ENCODE assay signal across 9 mouse cellular contexts in the genomic region with DNA sequence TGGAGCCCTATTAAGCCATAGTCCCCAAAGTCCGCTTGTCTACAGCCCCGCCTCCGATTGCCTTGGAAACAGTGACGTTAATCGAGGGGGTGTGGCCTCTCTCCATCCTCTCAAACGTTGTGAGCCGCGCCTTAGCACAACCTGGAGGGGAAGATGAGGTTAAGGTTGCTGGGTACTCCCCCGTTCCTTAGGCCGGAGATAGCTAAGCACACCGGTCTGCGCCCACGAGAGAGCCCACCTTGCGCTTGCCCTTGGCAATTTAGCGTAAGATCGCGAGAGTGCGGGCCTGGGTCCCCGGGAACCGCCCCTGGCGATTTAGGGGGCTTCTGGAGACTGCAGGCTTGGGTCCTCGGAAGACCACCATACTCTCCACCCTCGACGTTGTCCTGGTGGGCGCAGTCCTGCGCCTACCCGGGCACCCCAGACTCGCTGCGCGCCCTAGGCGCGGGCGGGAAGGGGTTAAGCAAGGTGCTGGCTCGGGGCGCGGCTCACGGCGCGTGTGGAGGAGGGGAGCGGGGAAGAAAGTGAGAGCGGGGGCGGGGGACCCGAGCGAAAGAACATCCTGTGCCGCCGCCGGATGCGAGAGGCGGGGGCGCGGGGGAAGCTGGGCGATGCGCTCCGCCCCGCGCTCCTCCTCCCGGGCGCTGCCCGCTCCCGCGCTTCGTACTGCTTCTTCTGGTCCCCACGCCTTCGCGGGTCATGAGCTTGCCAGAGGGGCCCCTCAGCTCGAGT. TPM values are rescaled to one million over a fixed set of nuclear protein-coding genes. Genes with fewer than 3 reads are reported as not detected.
DNase-seq lines count a peak whose midpoint lies in the region; ATAC-seq and TF ChIP-seq lines count a peak whose summit lies in the region.
"Had no signal": no experiment of that assay in that cellular context is flagged by ENCODE, and none has a peak within 500 bp of the region (broad histone marks: within the 10 kb centered on the region; RNA-seq: fewer than 3 reads in every experiment).

No protein-coding gene starts in this region.

- H3K9ac ChIP-seq in CH12.LX (ENCODE audit: insufficient read depth, low read depth), result peak overlapping the region; percentile 65
- H3K9ac ChIP-seq in forebrain, embryonic 14.5 days (ENCODE audit: low read length), result peak overlapping the region; percentile 86
- H3K9ac ChIP-seq in liver, embryonic 16.5 days (ENCODE audit: low read depth, low read length), result peak overlapping the region; percentile 54
- H3K9ac ChIP-seq in neural tube, embryonic 12.5 days, result peak overlapping the region; percentile 77
- H3K9ac ChIP-seq in stomach, postnatal 0 days (ENCODE audit: low read length), result peak overlapping the region; percentile 83

- peak overlapping the region; percentile 53 for H3K4me2 ChIP-seq in CH12.LX (ENCODE audit: insufficient read depth, low read depth, poor library complexity, severe bottlenecking)
- peak overlapping the region; percentile 92 for H3K4me2 ChIP-seq in forebrain, embryonic 14.5 days (ENCODE audit: low read length)
- peak overlapping the region; percentile 70 for H3K4me2 ChIP-seq in liver, embryonic 16.5 days (ENCODE audit: low read depth, low read length)
- peak overlapping the region; percentile 96 for H3K4me2 ChIP-seq in neural tube, embryonic 12.5 days (replicated peaks)
- peak overlapping the region; percentile 97 for H3K4me2 ChIP-seq in stomach, postnatal 0 days (replicated peaks; ENCODE audit: low read depth)

- in situ Hi-C loops in CH12.LX (cut with MboI; ENCODE audit: low pct_ligation_motif_present, low pct_unique_long_range_greater_than_20kb, low sequenced_read_pairs), result loop anchor here (5.0 to 25.0 kb wide), 3 partner anchors 45 to 310 kb away; partner anchors contain the start of gene Def6

- ATAC-seq in forebrain, embryonic 14.5 days, result peak; percentile 84
- ATAC-seq in liver, embryonic 16.5 days (ENCODE audit: low read depth), result peak; percentile 79
- peak; percentile 74 for ATAC-seq in neural tube, embryonic 12.5 days (ENCODE audit: low FRiP score, low read depth)
- ATAC-seq in stomach, postnatal 0 days (ENCODE audit: low FRiP score, low TSS enrichment), result peak; percentile 77

- H3K9me3 ChIP-seq in CH12.LX (replicated peaks; ENCODE audit: low read length), result no peaks in the 10 kb centered on the region
- H3K9me3 ChIP-seq in forebrain, embryonic 14.5 days (replicated peaks; ENCODE audit: control insufficient read depth, low read length), result no peaks in the 10 kb centered on the region
- H3K9me3 ChIP-seq in liver, embryonic 16.5 days (replicated peaks; ENCODE audit: control insufficient read depth, low read length), result no peaks in the 10 kb centered on the region
- H3K9me3 ChIP-seq in neural tube, embryonic 12.5 days, result no peaks in the 10 kb centered on the region
- H3K9me3 ChIP-seq in stomach, postnatal 0 days (ENCODE audit: control insufficient read depth, low read length), result no peaks in the 10 kb centered on the region

- H3K4me1 ChIP-seq in CH12.LX (ENCODE audit: control insufficient read depth in 1 of 2, insufficient read depth in 2 of 2), result peaks cover 20 to 58% of the 10 kb centered on the region in 2 experiments
- peaks cover 11% of the 10 kb centered on the region for H3K4me1 ChIP-seq in forebrain, embryonic 14.5 days (ENCODE audit: control insufficient read depth, insufficient read depth, low read length)
- H3K4me1 ChIP-seq in liver, embryonic 16.5 days (ENCODE audit: control insufficient read depth, low read depth, low read length), result peaks cover 17% of the 10 kb centered on the region
- peaks cover 17% of the 10 kb centered on the region for H3K4me1 ChIP-seq in neural tube, embryonic 12.5 days
- H3K4me1 ChIP-seq in stomach, postnatal 0 days (replicated peaks; ENCODE audit: control insufficient read depth, insufficient read depth), result peaks cover 19% of the 10 kb centered on the region

- TF ChIP-seq CTCF in CH12.LX (conservative IDR thresholded peaks at IDR 0.05 in 1 of 2, IDR thresholded peaks at IDR 0.05 in 1 of 2; ENCODE audit: low read depth in 2 of 2, low read length in 2 of 2), result no peak
- TF ChIP-seq CTCF in stomach, postnatal 0 days (IDR thresholded peaks at IDR 0.05; ENCODE audit: low read depth), result peak; percentile 20; the same call in 1 of the 2 replicates

- intact Hi-C loops in heart, postnatal 14 days (cut with DNase I), result loop anchor here (2.0 to 5.0 kb wide), 2 partner anchors 38 to 195 kb away; partner anchors contain the start of gene Rpl10a

- peak overlapping the region; percentile 31 for H3K27ac ChIP-seq in CH12.LX (ENCODE audit: insufficient read depth, low read depth)
- peak overlapping the region; percentile 88 for H3K27ac ChIP-seq in forebrain, embryonic 14.5 days (ENCODE audit: low read depth, low read length)
- H3K27ac ChIP-seq in liver, embryonic 16.5 days (ENCODE audit: low read length), result peak overlapping the region; percentile 78
- H3K27ac ChIP-seq in neural tube, embryonic 12.5 days, result peak overlapping the region; percentile 50; the same call in 1 of the 2 replicates
- H3K27ac ChIP-seq in stomach, postnatal 0 days (replicated peaks), result peak overlapping the region; percentile 97

- peaks cover 13% of the 10 kb centered on the region for H3K27me3 ChIP-seq in CH12.LX (replicated peaks)
- H3K27me3 ChIP-seq in forebrain, embryonic 14.5 days (replicated peaks; ENCODE audit: control insufficient read depth, insufficient read depth, low read length), result 0 out of 2 replicates have a peak, but pooled peaks cover 5% of the 10 kb centered on the region
- peaks cover 26% of the 10 kb centered on the region for H3K27me3 ChIP-seq in liver, embryonic 16.5 days (ENCODE audit: control insufficient read depth, insufficient read depth, low read depth, low read length)
- peaks cover 37% of the 10 kb centered on the region for H3K27me3 ChIP-seq in neural tube, embryonic 12.5 days (replicated peaks)
- no peaks in the 10 kb centered on the region for H3K27me3 ChIP-seq in stomach, postnatal 0 days (ENCODE audit: control insufficient read depth, insufficient read depth, low read length)

- no peak for TF ChIP-seq EP300 in CH12.LX (IDR thresholded peaks at IDR 0.05; ENCODE audit: low read length)
- TF ChIP-seq EP300 in stomach, postnatal 0 days (optimal IDR thresholded peaks at IDR 0.05), result peak; percentile 92

- WGBS in forebrain, embryonic 14.5 days, result under 1% methylated on average over 52 of the region's 66 CpGs
- WGBS in large intestine, adult 2 months, result under 1% methylated on average over 64 of the region's 66 CpGs
- WGBS in liver, embryonic 16.5 days (ENCODE audit: insufficient replicate concordance), result under 1% methylated on average over 64 of the region's 66 CpGs
- WGBS in neural tube, embryonic 12.5 days, result under 1% methylated on average over 62 of the region's 66 CpGs
- under 1% methylated on average over 43 of the region's 66 CpGs for WGBS in stomach, postnatal 0 days

- DNase-seq in CH12.LX (ENCODE audit: extremely low read depth), result peak; percentile 92
- peak; percentile 47 for DNase-seq in c-Kit-positive CD71-positive TER-119-negative erythroid progenitor cells, embryonic 14.5 days (ENCODE audit: low read depth)
- DNase-seq in forebrain, embryonic 14.5 days (ENCODE audit: low spot score), result peak; percentile 95
- peak; percentile 91 to 98 for DNase-seq in heart, postnatal 14 days
- DNase-seq in large intestine, adult 2 months (ENCODE audit: low read depth, low spot score), result peak; percentile 93
- peak; percentile 92 for DNase-seq in stomach, postnatal 0 days (ENCODE audit: low spot score)

- peak overlapping the region; percentile 65 to 70 (median 70) for H3K4me3 ChIP-seq in CH12.LX (replicated peaks in 1 of 3; ENCODE audit: low read depth in 2 of 3, low read length in 2 of 3, poor library complexity in 1 of 3)
- peak overlapping the region; percentile 74 for H3K4me3 ChIP-seq in forebrain, embryonic 14.5 days (ENCODE audit: low read depth, low read length)
- peak overlapping the region; percentile 61 for H3K4me3 ChIP-seq in liver, embryonic 16.5 days (ENCODE audit: low read depth, low read length)
- peak overlapping the region; percentile 66 for H3K4me3 ChIP-seq in neural tube, embryonic 12.5 days
- H3K4me3 ChIP-seq in stomach, postnatal 0 days (ENCODE audit: low read depth, low read length), result peak overlapping the region; percentile 61

- no peak; the same call in 1 of the 2 replicates for TF ChIP-seq RAD21 in CH12.LX (IDR thresholded peaks at IDR 0.05; ENCODE audit: low read depth, low read length)

- dilution Hi-C loops in CH12.LX (cut with MboI; ENCODE audit: extremely low pct_ligation_motif_present, extremely low pct_unique_long_range_greater_than_20kb, low sequenced_read_pairs), result no loop called here

- H3K36me3 ChIP-seq in CH12.LX (replicated peaks in 1 of 2; ENCODE audit: control insufficient read depth in 1 of 2, insufficient read depth in 1 of 2, low read length in 1 of 2), result peaks cover 0 to 2% of the 10 kb centered on the region in 2 experiments
- no peaks in the 10 kb centered on the region for H3K36me3 ChIP-seq in forebrain, embryonic 14.5 days (ENCODE audit: control insufficient read depth, insufficient read depth, low read length)
- H3K36me3 ChIP-seq in liver, embryonic 16.5 days (ENCODE audit: control insufficient read depth, insufficient read depth), result no peaks in the 10 kb centered on the region
- H3K36me3 ChIP-seq in neural tube, embryonic 12.5 days, result no peaks in the 10 kb centered on the region
- H3K36me3 ChIP-seq in stomach, postnatal 0 days (ENCODE audit: control insufficient read depth, insufficient read depth, low read length), result no peaks in the 10 kb centered on the region

- peak; percentile 63 for TF ChIP-seq POLR2A in CH12.LX (IDR thresholded peaks at IDR 0.05; ENCODE audit: low read depth, low read length)

- H3K79me2 ChIP-seq in CH12.LX (replicated peaks; ENCODE audit: control insufficient read depth, extremely low read depth, insufficient read depth, poor library complexity, severe bottlenecking), result no peaks in the 10 kb centered on the region

RNA-seq across cellular contexts. Expression of gene Fkbp5, which starts 5.5 kb away (rescaled TPM):
- 14.4 and 17.5 TPM in 2 replicates for total RNA-seq in CH12.LX (2012; rRNA removed)
- total RNA-seq in CH12.LX (2014; rRNA removed), result 21.5 and 22.6 TPM in 2 replicates
- polyA plus RNA-seq in CH12.LX (2012; ENCODE audit: insufficient read length, low read depth), result 31.4 and 35.3 TPM in 2 replicates
- 11.7 and 11.9 TPM in 2 replicates for polyA plus RNA-seq in forebrain, embryonic 14.5 days (2014; fragmentation: Nextera tagmentation; extraction: Ambion mirVana)
- 10 to 100 TPM; 36.9 to 41.0 TPM for total RNA-seq in heart, postnatal 14 days (2021)
- polyA plus RNA-seq in large intestine, adult 2 months (2012; rRNA removed), result 12.8 and 17.9 TPM in 2 replicates
- polyA plus RNA-seq in liver, embryonic 16.5 days (2015; fragmentation: Nextera tagmentation; extraction: Ambion mirVana), result 18.9 and 21.5 TPM in 2 replicates
- polyA plus RNA-seq in neural tube, embryonic 12.5 days (2016; fragmentation: Nextera tagmentation; extraction: Ambion mirVana), result 34.1 and 35.1 TPM in 2 replicates
- polyA plus RNA-seq in stomach, postnatal 0 days (2015; fragmentation: Nextera tagmentation; extraction: Ambion mirVana), result 9.2 and 11.8 TPM in 2 replicates

RNA-seq across cellular contexts. Expression of gene Armc12, which starts 7.8 kb away (rescaled TPM):
- total RNA-seq in CH12.LX (2012; rRNA removed) (not detected in 2 replicates), CH12.LX (2014; rRNA removed) (not detected in 2 replicates)
- polyA plus RNA-seq in CH12.LX (2012; ENCODE audit: insufficient read length, low read depth), result not detected in 2 replicates
- not detected in 2 replicates for polyA plus RNA-seq in forebrain, embryonic 14.5 days (2014; fragmentation: Nextera tagmentation; extraction: Ambion mirVana)
- not detected for total RNA-seq in heart, postnatal 14 days (2021)
- polyA plus RNA-seq in large intestine, adult 2 months (2012; rRNA removed), result not detected in 2 replicates
- not detected in 2 replicates for polyA plus RNA-seq in liver, embryonic 16.5 days (2015; fragmentation: Nextera tagmentation; extraction: Ambion mirVana)
- polyA plus RNA-seq in neural tube, embryonic 12.5 days (2016; fragmentation: Nextera tagmentation; extraction: Ambion mirVana), result not detected in 2 replicates
- polyA plus RNA-seq in stomach, postnatal 0 days (2015; fragmentation: Nextera tagmentation; extraction: Ambion mirVana), result not detected in 2 replicates

RNA-seq across cellular contexts. Expression of gene Clpsl2, which starts 26.4 kb away (rescaled TPM):
- total RNA-seq in CH12.LX (2012; rRNA removed) (not detected in 2 replicates), CH12.LX (2014; rRNA removed) (not detected in 2 replicates)
- not detected in 2 replicates for polyA plus RNA-seq in CH12.LX (2012; ENCODE audit: insufficient read length, low read depth)
- polyA plus RNA-seq in forebrain, embryonic 14.5 days (2014; fragmentation: Nextera tagmentation; extraction: Ambion mirVana), result not detected in 2 replicates
- total RNA-seq in heart, postnatal 14 days (2021), result not detected
- 0.38 TPM in 1 of 2 replicates, not detected in the other for polyA plus RNA-seq in large intestine, adult 2 months (2012; rRNA removed)
- polyA plus RNA-seq in liver, embryonic 16.5 days (2015; fragmentation: Nextera tagmentation; extraction: Ambion mirVana), result not detected in 2 replicates
- not detected in 2 replicates for polyA plus RNA-seq in neural tube, embryonic 12.5 days (2016; fragmentation: Nextera tagmentation; extraction: Ambion mirVana)
- polyA plus RNA-seq in stomach, postnatal 0 days (2015; fragmentation: Nextera tagmentation; extraction: Ambion mirVana), result not detected in 2 replicates

RNA-seq across cellular contexts. Expression of gene Clps, which starts 37.8 kb away (rescaled TPM):
- not detected in 2 replicates for total RNA-seq in CH12.LX (2012; rRNA removed)
- total RNA-seq in CH12.LX (2014; rRNA removed), result not detected in 2 replicates
- not detected in 2 replicates for polyA plus RNA-seq in CH12.LX (2012; ENCODE audit: insufficient read length, low read depth)
- not detected in 2 replicates for polyA plus RNA-seq in forebrain, embryonic 14.5 days (2014; fragmentation: Nextera tagmentation; extraction: Ambion mirVana)
- total RNA-seq in heart, postnatal 14 days (2021), result not detected
- polyA plus RNA-seq in large intestine, adult 2 months (2012; rRNA removed), result 606 and 786 TPM in 2 replicates
- polyA plus RNA-seq in liver, embryonic 16.5 days (2015; fragmentation: Nextera tagmentation; extraction: Ambion mirVana), result 8.5 and 51.3 TPM in 2 replicates
- not detected in 2 replicates for polyA plus RNA-seq in neural tube, embryonic 12.5 days (2016; fragmentation: Nextera tagmentation; extraction: Ambion mirVana)
- polyA plus RNA-seq in stomach, postnatal 0 days (2015; fragmentation: Nextera tagmentation; extraction: Ambion mirVana), result 1,789 and 1,944 TPM in 2 replicates

RNA-seq across cellular contexts. Expression of gene Lhfpl5, which starts 52.7 kb away (rescaled TPM):
- 0.08 TPM in 1 of 2 replicates, not detected in the other for total RNA-seq in CH12.LX (2012; rRNA removed)
- not detected in 2 replicates for total RNA-seq in CH12.LX (2014; rRNA removed)
- not detected in 2 replicates for polyA plus RNA-seq in CH12.LX (2012; ENCODE audit: insufficient read length, low read depth)
- polyA plus RNA-seq in forebrain, embryonic 14.5 days (2014; fragmentation: Nextera tagmentation; extraction: Ambion mirVana), result 3.9 and 4.5 TPM in 2 replicates
- not detected for total RNA-seq in heart, postnatal 14 days (2021)
- polyA plus RNA-seq in large intestine, adult 2 months (2012; rRNA removed), result 0.63 and 0.84 TPM in 2 replicates
- 0.06 and 0.22 TPM in 2 replicates for polyA plus RNA-seq in liver, embryonic 16.5 days (2015; fragmentation: Nextera tagmentation; extraction: Ambion mirVana)
- polyA plus RNA-seq in neural tube, embryonic 12.5 days (2016; fragmentation: Nextera tagmentation; extraction: Ambion mirVana), result 3.5 and 3.9 TPM in 2 replicates
- 0.98 and 1.2 TPM in 2 replicates for polyA plus RNA-seq in stomach, postnatal 0 days (2015; fragmentation: Nextera tagmentation; extraction: Ambion mirVana)
- polyA plus RNA-seq: gonadal fat pad, adult 2 months had no signal

Comparison
In these comparisons a context has a peak if more than half of its experiments do, and no peak if none do; other contexts are left out.
1. Peak in every context shown above with its lines: DNase-seq, ATAC-seq, H3K4me3 ChIP-seq and H3K27ac ChIP-seq.
2. H3K27ac ChIP-seq: peak in every context shown above with its lines; median percentile 97 in stomach, postnatal 0 days; 88 in forebrain, embryonic 14.5 days; 78 in liver, embryonic 16.5 days; 50 in neural tube, embryonic 12.5 days; 31 in CH12.LX.